Mouse (Mus musculus) duodenum, adult 2 months (tissue): ENCODE measurements around the gene Slirp. TPM values are rescaled to one million over a fixed set of nuclear protein-coding genes. Genes with fewer than 3 reads are reported as not detected.

Experiments used
- polyA plus RNA-seq: library from polyadenylated mRNA; depleted of rRNA; stranded (reverse); fragments of >200 nt; gene quantifications from 2 replicates; pipeline ENCODE4 v1.2.3, GENCODE M21; 2012; ENCODE audit warnings: low replicate concordance; rRNA removed

Gene Slirp
- polyA plus RNA-seq = 1.3 and 3.9 TPM in 2 replicates

DNA sequence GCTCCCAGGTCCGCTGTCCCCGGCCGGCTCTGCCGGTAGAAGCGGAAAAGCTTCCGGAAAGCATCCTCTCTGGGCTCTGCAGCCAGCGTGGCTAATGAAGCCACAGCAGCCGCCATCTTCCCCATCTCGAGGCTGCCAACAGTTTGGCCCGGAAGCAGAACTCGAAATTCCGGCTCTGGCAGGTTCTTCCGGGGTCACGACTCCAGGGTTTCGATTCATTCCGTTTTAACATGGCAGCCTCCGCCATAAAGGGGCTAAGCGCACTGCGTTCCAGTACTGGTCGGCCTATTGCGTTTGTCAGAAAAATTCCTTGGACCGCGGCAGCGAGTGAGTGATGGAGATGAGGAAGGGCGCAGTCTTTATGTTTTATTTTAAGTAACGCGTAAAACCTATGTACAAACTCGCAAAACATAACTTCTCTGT is at the start of gene Slirp, which contains the start of gene Alkbh1:
Gene Slirp (plus strand): TSS at position 197 of the 423 bp plus-strand sequence.
Gene Alkbh1 (minus strand): TSS at position 318 of the 423 bp plus-strand sequence.

GRCm38 (mm10) chr12:87471964-87472786 is 28.5 kb downstream of the Slirp start, which contains the start of gene Snw1:
Gene Snw1 (minus strand): TSS chr12:87472274.

DNA sequence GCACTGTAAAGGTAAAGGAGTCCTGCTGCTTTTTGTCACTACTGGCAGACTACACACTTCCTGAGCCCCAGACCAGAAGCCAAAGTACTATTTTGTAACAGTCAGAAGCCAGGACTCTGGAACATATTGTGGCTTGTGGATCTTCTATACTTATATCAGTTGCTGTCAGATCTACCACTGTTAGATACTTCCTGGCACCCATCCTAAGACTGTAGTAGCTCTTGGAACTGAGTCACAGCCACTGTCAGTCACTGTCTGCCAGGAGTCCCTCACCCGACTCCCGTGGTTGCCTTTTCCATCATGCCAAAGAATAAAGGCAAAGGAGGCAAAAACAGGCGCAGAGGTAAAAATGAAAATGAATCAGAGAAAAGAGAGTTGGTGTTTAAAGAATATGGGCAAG is 50.7 kb downstream of the Slirp start, which contains the start of gene Gm5788:
Gene Gm5788 (plus strand): TSS at position 301 of the 400 bp plus-strand sequence.

Other genes with a start within 250 kb of the Slirp start
- not detected in 2 replicates for gene Samd15, start 244.2 kb upstream of the Slirp start, polyA plus RNA-seq
- gene Tmed8, start 243.4 kb upstream of the Slirp start, polyA plus RNA-seq = 0.31 and 0.55 TPM in 2 replicates
- gene Noxred1, start 205.2 kb upstream of the Slirp start, polyA plus RNA-seq = 0.08 and 0.82 TPM in 2 replicates
- 15.0 and 21.8 TPM in 2 replicates for gene Vipas39, start 177.6 kb upstream of the Slirp start, polyA plus RNA-seq
- gene Ahsa1, start 177.4 kb upstream of the Slirp start, polyA plus RNA-seq = 16.8 and 18.5 TPM in 2 replicates
- gene Ism2, start 144.2 kb upstream of the Slirp start, polyA plus RNA-seq = 0.14 and 0.50 TPM in 2 replicates
- 13.2 and 22.4 TPM in 2 replicates for gene Sptlc2, start 55.5 kb upstream of the Slirp start, polyA plus RNA-seq
- gene Alkbh1, start 121 bp downstream of the Slirp start, polyA plus RNA-seq = 7.4 and 8.3 TPM in 2 replicates
- gene Snw1, start 28.4 kb downstream of the Slirp start, polyA plus RNA-seq = 0.87 and 1.6 TPM in 2 replicates
- gene Gm5788, start 50.8 kb downstream of the Slirp start, polyA plus RNA-seq = not detected in 2 replicates
- gene Gm8300, start 70.4 kb downstream of the Slirp start, polyA plus RNA-seq = not detected in 2 replicates
- gene Oog1, start 158.8 kb downstream of the Slirp start, polyA plus RNA-seq = not detected in 2 replicates
- gene Gm4027, start 175.0 kb downstream of the Slirp start, polyA plus RNA-seq = not detected in 2 replicates
- gene Gm16381, start 200.7 kb downstream of the Slirp start, polyA plus RNA-seq = not detected in 2 replicates